Mouse (Mus musculus): ENCODE measurements around the gene Defb20.

- TF ChIP-seq CTCF (conservative IDR thresholded peaks at IDR 0.05; ENCODE audit: low read length) (no peak), POU5F1 (IDR thresholded peaks at IDR 0.05; ENCODE audit: borderline replicate concordance, low read length) (no peak), NANOG (IDR thresholded peaks at IDR 0.05; ENCODE audit: borderline replicate concordance, low read length) (no peak)
These were observed 37.0 kb upstream of the Defb20 start for GRCm38 (mm10) chr2:152439833-152440232.
